Mouse (Mus musculus) splenic B cell, adult 2 months (primary cell): ENCODE data around the gene Tmem91.

ENCODE experiments used
- DNase-seq: peaks from one replicate; pipeline ENCODE4 v3.0.0-alpha.2; 2011; ENCODE audit warnings: low read depth, low spot score
- H3K27me3 ChIP-seq: 2 replicates; pipeline ENCODE4 v1.6.1; 2012; ENCODE audit warnings: mild to moderate bottlenecking, low read length, moderate library complexity, mixed read lengths; ENCODE audit not compliant: control insufficient read depth, poor library complexity, insufficient read depth, severe bottlenecking
- H3K36me3 ChIP-seq: 2 replicates; pipeline ENCODE4 v1.6.1; 2012; ENCODE audit warnings: mild to moderate bottlenecking, low read length, moderate library complexity, mixed read lengths; ENCODE audit not compliant: control insufficient read depth, poor library complexity, insufficient read depth, severe bottlenecking

The Tmem91 gene

DNA sequence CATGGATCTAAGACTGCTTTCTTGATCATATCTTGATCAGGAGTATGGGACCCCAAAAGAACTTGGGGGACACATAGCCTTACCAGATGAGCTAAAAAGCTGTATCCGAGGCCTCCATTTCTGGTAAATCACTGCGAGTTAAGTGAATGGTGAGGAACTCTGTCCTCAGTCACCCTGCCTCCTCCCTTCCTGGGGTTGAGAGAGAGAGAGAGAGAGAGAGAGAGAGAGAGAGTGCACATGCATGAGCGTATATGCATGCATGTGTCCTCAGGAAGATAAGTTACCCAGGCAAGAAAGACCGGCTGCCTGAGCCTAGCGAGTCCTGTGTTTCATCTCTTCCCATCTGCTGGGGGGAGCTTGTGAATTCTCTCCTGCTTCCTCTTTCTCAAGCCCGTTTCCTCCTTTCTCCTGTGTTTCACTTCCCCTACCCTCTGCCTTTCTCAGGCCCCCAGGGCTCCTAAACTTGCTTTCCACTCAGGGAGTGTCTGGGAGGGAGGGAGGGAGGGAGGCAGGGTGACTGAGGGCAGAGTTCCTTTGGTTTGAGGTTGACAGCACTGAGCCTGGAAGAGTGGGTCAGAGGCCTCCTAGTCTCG lies 31.7 kb upstream of the Tmem91 start:
- peak; percentile 70 for DNase-seq
- Histone ChIP-seq H3K27me3 (no peaks in the 10 kb centered on the region), H3K36me3 (peaks cover 18% of the 10 kb centered on the region)

DNA sequence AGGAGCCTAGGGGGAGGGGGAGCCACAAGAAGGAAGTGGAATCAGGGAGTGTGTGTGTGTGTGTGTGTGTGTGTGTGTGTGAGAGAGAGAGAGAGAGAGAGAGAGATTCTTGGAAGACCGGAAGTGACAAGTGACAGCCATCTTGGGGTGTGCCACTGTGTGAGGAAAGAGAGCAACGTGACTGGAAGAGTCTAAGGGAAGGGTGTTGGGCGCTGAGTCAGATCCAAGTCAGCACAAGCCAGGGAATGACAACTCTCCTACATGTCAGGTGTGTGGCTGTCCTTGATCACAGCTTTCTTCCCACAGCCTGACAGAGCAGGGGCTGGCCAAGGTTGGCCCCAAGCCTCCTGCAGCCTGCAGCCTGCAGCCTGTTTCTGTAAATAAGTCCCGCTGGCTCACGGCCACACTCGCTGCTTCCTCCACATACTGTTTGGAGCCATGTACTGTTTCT lies 30.9 kb upstream of the Tmem91 start:
- Histone ChIP-seq H3K36me3 (peaks cover 23% of the 10 kb centered on the region), H3K27me3 (no peaks in the 10 kb centered on the region)
- no peak for DNase-seq

DNA sequence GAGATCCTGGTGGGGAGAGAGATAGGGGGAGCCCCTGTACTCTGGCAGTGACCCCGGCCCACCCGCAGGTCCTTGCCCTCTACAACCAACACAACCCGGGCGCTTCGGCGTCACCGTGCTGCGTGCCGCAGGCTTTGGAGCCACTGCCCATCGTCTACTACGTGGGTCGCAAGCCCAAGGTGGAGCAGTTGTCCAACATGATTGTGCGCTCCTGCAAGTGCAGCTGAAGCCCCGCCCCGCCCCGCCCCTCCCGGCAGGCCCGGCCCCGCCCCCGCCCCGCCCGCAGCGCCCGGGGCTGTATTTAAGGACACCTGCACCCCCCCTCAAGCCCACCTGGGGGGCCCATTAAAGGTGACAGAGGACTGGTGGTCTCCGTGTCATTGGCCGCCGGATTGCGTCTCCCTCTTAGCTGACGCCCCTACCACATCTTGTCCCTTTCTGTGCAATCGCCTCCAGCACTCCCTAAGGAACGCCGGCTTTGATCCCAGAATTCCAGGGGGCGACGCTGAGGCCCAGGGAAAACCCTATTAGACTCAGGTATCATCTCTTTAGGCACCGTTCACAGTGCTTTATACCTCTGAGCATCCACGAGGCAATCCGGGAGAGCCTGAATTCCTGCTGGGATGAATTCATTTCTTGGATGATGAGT lies 29.9 kb upstream of the Tmem91 start:
- Histone ChIP-seq H3K36me3 (peaks cover 25% of the 10 kb centered on the region), H3K27me3 (no peaks in the 10 kb centered on the region)
- DNase-seq: no peak

DNA sequence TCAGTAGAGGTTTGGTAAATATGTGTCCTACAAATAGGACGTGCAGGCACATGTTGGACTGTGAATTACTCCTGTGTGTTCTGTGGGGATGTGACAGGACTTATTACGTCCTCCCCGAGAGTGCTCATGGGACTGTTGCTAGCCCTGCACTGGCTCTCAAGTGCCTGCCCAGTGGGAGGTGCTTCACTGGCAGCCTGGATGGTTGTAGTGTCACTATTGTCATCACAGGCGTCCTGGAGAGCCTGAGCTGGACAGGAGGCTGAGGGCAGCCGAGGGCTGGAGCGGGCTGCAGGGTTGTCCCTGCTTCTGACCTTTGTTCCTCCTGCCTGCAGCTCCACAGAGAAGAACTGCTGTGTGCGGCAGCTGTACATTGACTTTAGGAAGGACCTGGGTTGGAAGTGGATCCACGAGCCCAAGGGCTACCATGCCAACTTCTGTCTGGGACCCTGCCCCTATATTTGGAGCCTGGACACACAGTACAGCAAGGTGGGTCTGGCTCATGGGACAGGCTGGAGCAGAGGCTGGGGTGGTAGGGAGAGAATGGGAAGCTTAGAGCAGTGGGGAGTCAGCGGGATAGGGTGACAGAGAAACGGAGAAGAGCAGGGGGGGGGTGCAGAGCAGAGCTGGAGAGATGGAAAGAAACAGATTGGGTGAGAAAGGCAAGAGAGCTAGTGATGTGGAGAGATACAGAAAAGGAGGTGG lies 29.0 kb upstream of the Tmem91 start:
- Histone ChIP-seq H3K27me3 (no peaks in the 10 kb centered on the region), H3K36me3 (peaks cover 26% of the 10 kb centered on the region)
- DNase-seq: no peak

DNA sequence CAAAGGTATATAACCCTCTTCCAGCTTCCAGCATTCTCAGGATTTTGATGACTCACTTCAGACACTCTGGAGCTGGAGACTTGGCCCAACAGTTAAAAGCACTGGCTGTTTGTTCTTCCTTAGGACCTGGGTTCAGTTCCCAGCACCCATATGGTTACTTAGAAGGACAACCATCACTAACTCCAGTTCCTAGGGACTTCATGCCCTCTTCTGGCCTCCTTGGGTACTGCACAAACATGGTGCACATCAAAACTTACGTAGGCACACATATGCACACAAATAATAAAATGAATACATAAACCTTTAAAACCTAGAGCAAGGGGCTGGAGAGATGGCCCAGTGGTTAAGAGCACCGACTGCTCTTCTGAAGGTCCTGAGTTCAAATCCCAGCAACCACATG lies 27.4 kb upstream of the Tmem91 start:
- peaks cover 26% of the 10 kb centered on the region for H3K36me3 ChIP-seq
- DNase-seq: peak; percentile 56
- H3K27me3 ChIP-seq: no peaks in the 10 kb centered on the region

DNA sequence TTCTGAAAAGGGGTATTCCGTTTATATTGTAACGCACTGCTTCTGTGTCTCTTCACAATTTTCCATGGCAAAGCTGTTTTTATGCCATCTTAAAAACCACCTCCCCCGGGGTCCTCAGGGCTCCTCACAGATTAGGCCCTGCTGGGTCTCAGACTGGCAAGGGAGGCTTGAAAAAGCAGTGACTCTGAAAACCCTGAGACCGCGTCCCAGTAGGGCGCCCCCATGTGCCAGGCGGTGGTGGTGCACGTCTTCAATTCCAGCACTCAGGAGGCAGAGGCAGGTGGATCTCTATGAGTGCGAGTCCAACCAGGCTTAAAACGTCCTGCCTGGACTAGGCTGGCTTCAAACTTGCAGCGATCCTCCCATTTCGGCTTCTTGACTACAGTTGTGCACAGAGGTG lies 25.8 kb upstream of the Tmem91 start:
- Histone ChIP-seq H3K36me3 (peaks cover 34% of the 10 kb centered on the region), H3K27me3 (no peaks in the 10 kb centered on the region)
- DNase-seq: peak; percentile 58

DNA sequence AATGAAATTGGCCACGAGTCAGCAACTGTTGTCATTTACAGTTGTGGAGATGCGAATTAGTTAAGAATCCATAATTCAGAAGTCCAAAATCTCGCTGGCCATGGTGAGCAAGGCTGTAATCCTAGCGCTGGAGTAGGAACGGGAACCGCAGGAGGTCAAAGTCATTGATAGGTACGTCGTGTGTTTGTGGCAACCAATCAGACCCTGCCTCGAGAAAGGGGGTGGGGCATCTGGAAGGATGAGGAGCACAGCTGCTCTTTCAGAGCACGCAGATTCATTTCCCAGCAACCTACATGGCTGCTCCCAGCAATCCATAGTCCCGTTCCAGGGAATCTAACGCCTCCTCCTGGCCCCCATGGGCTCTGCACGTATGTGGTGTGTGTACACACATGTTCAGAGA lies 24.9 kb upstream of the Tmem91 start:
- H3K36me3 ChIP-seq: peaks cover 34% of the 10 kb centered on the region
- no peaks in the 10 kb centered on the region for H3K27me3 ChIP-seq
- no peak for DNase-seq

DNA sequence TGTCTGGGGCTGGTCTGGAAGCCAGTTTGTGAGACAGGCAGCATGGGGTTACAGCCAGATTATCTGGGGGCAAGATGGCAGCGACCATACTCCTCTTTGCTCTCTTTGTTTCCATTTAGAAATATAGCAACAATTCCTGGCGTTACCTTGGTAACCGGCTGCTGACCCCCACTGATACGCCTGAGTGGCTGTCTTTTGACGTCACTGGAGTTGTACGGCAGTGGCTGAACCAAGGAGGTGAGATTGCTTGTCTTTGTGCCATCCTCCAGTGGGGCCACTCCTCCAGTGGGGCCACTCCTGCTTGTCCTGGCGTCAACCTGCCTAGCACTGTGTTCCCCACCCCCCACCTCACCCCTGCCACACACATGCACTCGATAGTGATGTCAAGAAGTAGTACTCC lies 19.1 kb upstream of the Tmem91 start:
- DNase-seq: no peak
- Histone ChIP-seq H3K27me3 (no peaks in the 10 kb centered on the region), H3K36me3 (peaks cover 30% of the 10 kb centered on the region)

DNA sequence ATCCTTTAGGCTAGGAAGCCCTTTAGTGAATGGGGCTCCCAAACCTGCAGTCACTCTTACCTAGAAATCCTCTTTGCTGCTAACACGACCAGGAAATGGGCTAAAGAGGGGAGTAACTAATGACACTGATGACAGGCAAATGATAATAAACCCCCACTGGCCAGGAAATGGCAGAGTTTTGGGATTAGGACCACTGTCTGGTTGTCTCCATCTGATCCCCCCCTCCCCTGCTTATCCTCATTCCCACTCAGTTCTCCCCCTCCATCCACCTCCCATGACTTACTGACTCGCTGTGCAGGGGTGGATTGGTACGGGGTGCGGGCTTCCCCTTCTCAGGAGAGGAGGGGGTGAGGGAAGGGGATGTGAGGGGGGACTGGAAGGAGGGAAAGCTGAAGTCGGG lies 15.1 kb upstream of the Tmem91 start:
- Histone ChIP-seq H3K36me3 (peaks cover 16% of the 10 kb centered on the region), H3K27me3 (no peaks in the 10 kb centered on the region)
- DNase-seq: no peak

DNA sequence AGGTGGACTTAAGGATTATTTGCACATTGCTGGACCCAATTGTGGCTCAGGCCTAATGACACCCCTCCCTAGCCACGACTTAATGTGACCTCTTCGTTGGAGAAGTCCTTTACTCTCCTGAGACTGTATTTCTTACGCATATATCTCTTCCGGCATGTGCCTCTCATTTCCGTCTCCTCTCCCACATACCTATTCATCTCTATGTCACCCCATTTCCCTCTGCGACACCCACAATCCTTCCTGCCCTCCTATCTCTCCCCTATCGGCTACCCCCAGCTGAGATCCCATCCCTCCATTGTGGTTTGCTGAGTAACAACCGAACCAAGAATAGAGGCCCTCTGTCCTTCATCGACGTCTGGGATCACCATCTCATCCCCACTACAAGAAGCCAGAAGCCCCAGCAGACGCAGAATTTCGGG lies 14.6 kb upstream of the Tmem91 start:
- Histone ChIP-seq H3K27me3 (no peaks in the 10 kb centered on the region), H3K36me3 (peaks cover 16% of the 10 kb centered on the region)
- DNase-seq: no peak

DNA sequence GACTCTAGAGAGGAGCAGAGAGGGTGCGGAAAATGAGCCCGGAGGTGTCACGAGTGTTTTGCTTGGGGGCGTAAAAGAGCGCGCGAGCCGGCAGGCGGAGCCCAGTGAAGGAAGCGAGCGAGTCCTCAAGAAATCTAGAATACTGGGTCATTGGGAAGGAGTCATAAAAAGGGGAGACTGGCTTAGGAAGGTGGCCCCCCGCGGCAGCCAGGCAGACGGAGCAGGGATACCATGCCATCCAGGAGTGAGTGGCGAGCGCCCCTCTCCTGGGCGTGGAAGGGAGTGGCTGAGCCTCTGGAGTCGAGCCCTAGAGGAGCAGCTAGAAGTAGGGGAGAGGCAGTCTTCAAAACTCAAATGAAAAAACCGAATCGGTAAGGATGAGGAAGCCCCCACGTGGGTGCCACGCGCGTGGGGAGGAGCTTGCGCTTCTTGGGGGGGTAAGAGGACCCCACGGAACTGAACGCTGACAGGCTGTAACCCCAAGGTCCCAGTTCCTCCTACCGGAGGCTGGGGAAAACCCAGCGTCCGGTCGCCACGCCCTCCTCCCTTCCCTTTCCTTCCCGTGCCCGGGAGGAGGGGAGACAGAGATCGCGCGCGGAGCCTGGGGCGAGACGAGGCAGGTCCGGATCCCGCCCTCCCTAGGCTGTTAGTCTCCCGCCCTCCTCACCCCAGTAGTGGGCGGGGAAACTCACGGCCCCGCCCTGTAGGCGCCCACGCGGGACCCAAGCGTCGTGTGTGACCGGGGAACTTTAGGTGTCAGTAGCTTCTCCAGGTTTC lies 14.0 kb upstream of the Tmem91 start:
- peaks cover 13% of the 10 kb centered on the region for H3K36me3 ChIP-seq

DNA sequence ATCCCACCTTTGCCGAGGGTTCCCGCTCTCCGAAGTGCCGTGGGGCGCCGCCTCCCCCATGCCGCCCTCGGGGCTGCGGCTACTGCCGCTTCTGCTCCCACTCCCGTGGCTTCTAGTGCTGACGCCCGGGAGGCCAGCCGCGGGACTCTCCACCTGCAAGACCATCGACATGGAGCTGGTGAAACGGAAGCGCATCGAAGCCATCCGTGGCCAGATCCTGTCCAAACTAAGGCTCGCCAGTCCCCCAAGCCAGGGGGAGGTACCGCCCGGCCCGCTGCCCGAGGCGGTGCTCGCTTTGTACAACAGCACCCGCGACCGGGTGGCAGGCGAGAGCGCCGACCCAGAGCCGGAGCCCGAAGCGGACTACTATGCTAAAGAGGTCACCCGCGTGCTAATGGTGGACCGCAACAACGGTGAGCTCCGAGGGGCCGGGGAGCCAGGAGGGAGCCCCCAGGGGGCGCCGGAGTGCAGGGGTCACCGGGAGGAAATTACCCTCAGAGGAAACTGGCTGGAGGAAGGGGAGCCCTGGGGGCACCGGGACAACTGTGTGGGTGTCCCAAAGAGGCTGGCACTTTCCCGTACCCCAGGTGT lies 12.9 kb upstream of the Tmem91 start:
- Histone ChIP-seq H3K36me3 (peaks cover 9% of the 10 kb centered on the region), H3K27me3 (no peaks in the 10 kb centered on the region)
- peak; percentile 72 for DNase-seq

More for the DNA sequence above, 14.0 kb upstream of the Tmem91 start:
- H3K27me3 ChIP-seq: no peaks in the 10 kb centered on the region
- DNase-seq: peak; percentile 93

DNA sequence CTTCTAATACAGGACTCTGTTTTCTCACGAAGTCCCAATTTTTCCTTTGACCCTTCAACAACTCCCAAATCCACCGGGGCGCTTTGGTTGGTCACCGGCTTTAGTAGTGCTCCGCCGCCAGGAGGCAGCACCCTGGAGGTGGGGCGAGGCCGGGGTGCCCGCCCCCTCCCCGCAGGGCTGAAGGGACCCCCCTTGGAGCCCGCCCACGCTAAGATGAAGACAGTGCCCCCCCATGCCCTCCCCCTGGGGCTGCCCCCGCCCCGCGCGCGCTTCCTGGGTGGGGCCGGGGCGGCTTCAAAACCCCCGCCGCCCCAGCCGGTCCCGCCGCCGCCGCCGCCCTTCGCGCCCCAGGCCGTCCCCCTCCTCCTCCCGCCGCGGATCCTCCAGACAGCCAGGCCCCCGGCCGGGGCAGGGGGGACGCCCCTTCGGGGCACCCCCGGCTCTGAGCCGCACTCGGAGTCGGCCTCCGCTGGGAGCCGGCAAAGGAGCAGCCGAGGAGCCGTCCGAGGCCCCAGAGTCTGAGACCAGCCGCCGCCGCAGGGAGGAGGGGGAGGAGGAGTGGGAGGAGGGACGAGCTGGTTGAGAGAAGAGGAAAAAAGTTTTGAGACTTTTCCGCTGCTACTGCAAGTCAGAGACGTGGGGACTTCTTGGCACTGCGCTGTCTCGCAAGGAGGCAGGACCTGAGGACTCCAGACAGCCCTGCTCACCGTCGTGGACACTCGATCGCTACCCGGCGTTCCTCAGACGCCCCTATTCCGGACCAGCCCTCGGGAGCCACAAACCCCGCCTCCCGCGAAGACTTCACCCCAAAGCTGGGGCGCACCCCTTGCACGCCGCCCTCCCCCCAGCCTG lies 11.9 kb upstream of the Tmem91 start, which contains the start of gene Tgfb1:
Gene Tgfb1 (plus strand): TSS at position 323 of the 852 bp plus-strand sequence.
- peaks cover under 1% of the 10 kb centered on the region for H3K36me3 ChIP-seq
- peak; percentile 94 for DNase-seq
- H3K27me3 ChIP-seq: no peaks in the 10 kb centered on the region
